Mouse (Mus musculus): Measurements from ENCODE around the gene Gm17334. TPM values are rescaled to one million over a fixed set of nuclear protein-coding genes. Genes with fewer than 3 reads are reported as not detected.

Gene Gm17334
- polyA plus RNA-seq, 1 experiment = 1.2 TPM

- Histone ChIP-seq H3K4me1 (ENCODE audit: control insufficient read depth, insufficient read depth, insufficient read length) (peaks cover 23% of the 10 kb centered on the region; the same call in 1 of the 2 replicates), H3K27me3 (ENCODE audit: control insufficient read depth, insufficient read depth, low read length) (no peaks in the 10 kb centered on the region), H3K4me3 (ENCODE audit: extremely low read depth, insufficient read depth, insufficient read length) (no peak overlapping the region), H3K36me3 (ENCODE audit: control insufficient read depth, insufficient read depth, low read length) (peaks cover 17% of the 10 kb centered on the region), H3K27ac (ENCODE audit: insufficient read depth, low read length) (no peak overlapping the region)
- TF ChIP-seq CTCF (IDR thresholded peaks at IDR 0.05; ENCODE audit: extremely low read depth, insufficient read depth, insufficient read length, insufficient replicate concordance) (no peak), POLR2A (IDR thresholded peaks at IDR 0.05; ENCODE audit: low read depth, low read length) (no peak)
- DNase-seq (ENCODE audit: low read depth in 1 of 2, low spot score in 2 of 2) = no peak
- WGBS = 92% methylated on average over 7 of the region's 7 CpGs
These were observed 9.0 kb upstream of the Gm17334 start for GRCm38 (mm10) chr11:53781964-53782363.

- 90% methylated on average over 4 of the region's 4 CpGs for WGBS
- Histone ChIP-seq H3K27me3 (ENCODE audit: control insufficient read depth, insufficient read depth, low read length) (no peaks in the 10 kb centered on the region), H3K4me1 (ENCODE audit: control insufficient read depth, insufficient read depth, insufficient read length) (peaks cover 17% of the 10 kb centered on the region; the same call in 1 of the 2 replicates), H3K27ac (ENCODE audit: insufficient read depth, low read length) (no peak overlapping the region; the same call in 1 of the 2 replicates), H3K36me3 (ENCODE audit: control insufficient read depth, insufficient read depth, low read length) (peaks cover 23% of the 10 kb centered on the region), H3K4me3 (ENCODE audit: extremely low read depth, insufficient read depth, insufficient read length) (no peak overlapping the region)
- TF ChIP-seq POLR2A (IDR thresholded peaks at IDR 0.05; ENCODE audit: low read depth, low read length) = no peak
- TF ChIP-seq CTCF (IDR thresholded peaks at IDR 0.05; ENCODE audit: extremely low read depth, insufficient read depth, insufficient read length, insufficient replicate concordance) = no peak
- DNase-seq (ENCODE audit: low read depth in 1 of 2, low spot score in 2 of 2) = no peak
These were observed 8.3 kb upstream of the Gm17334 start for GRCm38 (mm10) chr11:53781201-53781775.

GRCm38 (mm10) chr11:53780262-53780661, 7.3 kb upstream of the Gm17334 start:
- WGBS = 90% methylated on average over 3 of the region's 3 CpGs
- no peak overlapping the region for H3K4me3 ChIP-seq (ENCODE audit: extremely low read depth, insufficient read depth, insufficient read length)
- H3K36me3 ChIP-seq (ENCODE audit: control insufficient read depth, insufficient read depth, low read length) = peaks cover 33% of the 10 kb centered on the region
- TF ChIP-seq POLR2A (IDR thresholded peaks at IDR 0.05; ENCODE audit: low read depth, low read length) (no peak), CTCF (IDR thresholded peaks at IDR 0.05; ENCODE audit: extremely low read depth, insufficient read depth, insufficient read length, insufficient replicate concordance) (no peak)
- H3K27me3 ChIP-seq (ENCODE audit: control insufficient read depth, insufficient read depth, low read length) = no peaks in the 10 kb centered on the region
- H3K27ac ChIP-seq (ENCODE audit: insufficient read depth, low read length) = 0 out of 2 replicates have a peak overlapping the region, but pooled peaks have one; percentile 30
- H3K4me1 ChIP-seq (ENCODE audit: control insufficient read depth, insufficient read depth, insufficient read length) = peaks cover 8% of the 10 kb centered on the region; the same call in 1 of the 2 replicates
- no peak for DNase-seq (ENCODE audit: low read depth in 1 of 2, low spot score in 2 of 2)

GRCm38 (mm10) chr11:53779808-53780207, 6.8 kb upstream of the Gm17334 start:
- peaks cover 9% of the 10 kb centered on the region; the same call in 1 of the 2 replicates for H3K4me1 ChIP-seq (ENCODE audit: control insufficient read depth, insufficient read depth, insufficient read length)
- H3K27me3 ChIP-seq (ENCODE audit: control insufficient read depth, insufficient read depth, low read length) = no peaks in the 10 kb centered on the region
- no peak overlapping the region for H3K27ac ChIP-seq (ENCODE audit: insufficient read depth, low read length)
- H3K36me3 ChIP-seq (ENCODE audit: control insufficient read depth, insufficient read depth, low read length) = peaks cover 37% of the 10 kb centered on the region
- no peak for TF ChIP-seq CTCF (IDR thresholded peaks at IDR 0.05; ENCODE audit: extremely low read depth, insufficient read depth, insufficient read length, insufficient replicate concordance)
- TF ChIP-seq POLR2A (IDR thresholded peaks at IDR 0.05; ENCODE audit: low read depth, low read length) = no peak
- no peak for DNase-seq (ENCODE audit: low read depth in 1 of 2, low spot score in 2 of 2)
- 57% methylated on average over 2 of the region's 2 CpGs for WGBS
- no peak overlapping the region for H3K4me3 ChIP-seq (ENCODE audit: extremely low read depth, insufficient read depth, insufficient read length)

- Histone ChIP-seq H3K4me3 (ENCODE audit: extremely low read depth, insufficient read depth, insufficient read length) (no peak overlapping the region), H3K36me3 (ENCODE audit: control insufficient read depth, insufficient read depth, low read length) (peaks cover 51% of the 10 kb centered on the region), H3K27me3 (ENCODE audit: control insufficient read depth, insufficient read depth, low read length) (no peaks in the 10 kb centered on the region), H3K27ac (ENCODE audit: insufficient read depth, low read length) (no peak overlapping the region), H3K4me1 (ENCODE audit: control insufficient read depth, insufficient read depth, insufficient read length) (peaks cover 9% of the 10 kb centered on the region; the same call in 1 of the 2 replicates)
- 90% methylated on average over 5 of the region's 5 CpGs for WGBS
- TF ChIP-seq POLR2A (IDR thresholded peaks at IDR 0.05; ENCODE audit: low read depth, low read length) (no peak), CTCF (IDR thresholded peaks at IDR 0.05; ENCODE audit: extremely low read depth, insufficient read depth, insufficient read length, insufficient replicate concordance) (no peak)
- no peak for DNase-seq (ENCODE audit: low read depth in 1 of 2, low spot score in 2 of 2)
These were observed 5.5 kb upstream of the Gm17334 start for GRCm38 (mm10) chr11:53778455-53778854.

GRCm38 (mm10) chr11:53777736-53778135, 4.7 kb upstream of the Gm17334 start:
- H3K27ac ChIP-seq (ENCODE audit: insufficient read depth, low read length) = no peak overlapping the region
- 82% methylated on average over 5 of the region's 5 CpGs for WGBS
- peaks cover 57% of the 10 kb centered on the region for H3K36me3 ChIP-seq (ENCODE audit: control insufficient read depth, insufficient read depth, low read length)
- H3K27me3 ChIP-seq (ENCODE audit: control insufficient read depth, insufficient read depth, low read length) = no peaks in the 10 kb centered on the region
- no peak for DNase-seq (ENCODE audit: low read depth in 1 of 2, low spot score in 2 of 2)
- H3K4me3 ChIP-seq (ENCODE audit: extremely low read depth, insufficient read depth, insufficient read length) = no peak overlapping the region
- TF ChIP-seq CTCF (IDR thresholded peaks at IDR 0.05; ENCODE audit: extremely low read depth, insufficient read depth, insufficient read length, insufficient replicate concordance) (no peak), POLR2A (IDR thresholded peaks at IDR 0.05; ENCODE audit: low read depth, low read length) (no peak)
- peaks cover 9% of the 10 kb centered on the region; the same call in 1 of the 2 replicates for H3K4me1 ChIP-seq (ENCODE audit: control insufficient read depth, insufficient read depth, insufficient read length)

DNA sequence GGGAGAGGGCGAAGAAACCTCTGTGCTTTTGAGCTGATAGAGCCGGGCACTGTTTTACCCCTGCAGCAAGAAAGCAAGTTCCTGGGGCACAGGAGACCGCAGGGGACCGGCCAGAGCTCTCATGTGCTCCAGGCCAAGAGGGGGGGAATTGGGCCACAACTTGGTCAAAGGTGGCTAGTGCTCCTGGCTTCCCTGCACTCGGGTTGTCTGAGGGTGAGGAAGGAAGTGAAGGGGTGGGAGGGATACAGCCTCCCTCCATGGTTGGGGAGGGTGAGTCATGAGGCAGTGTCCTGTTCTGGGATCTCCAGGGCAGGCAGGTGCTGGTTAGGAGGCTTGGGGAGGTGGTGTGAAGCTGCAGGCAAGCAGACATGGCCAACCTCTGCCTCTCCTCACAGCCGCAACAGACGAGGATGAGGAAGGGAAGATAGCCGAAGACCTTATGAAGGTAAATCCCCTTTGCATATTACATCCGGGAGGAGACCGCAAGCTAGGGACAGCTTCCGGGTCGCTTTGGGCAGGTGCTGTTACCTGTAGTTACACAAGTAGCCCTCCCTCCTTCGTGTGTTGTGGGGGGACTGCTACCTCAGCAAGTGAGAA, 1.8 kb upstream of the Gm17334 start:
- Histone ChIP-seq H3K27ac (ENCODE audit: insufficient read depth, low read length) (peak overlapping the region; percentile 27; the same call in 1 of the 2 replicates), H3K36me3 (ENCODE audit: control insufficient read depth, insufficient read depth, low read length) (peaks cover 65% of the 10 kb centered on the region)

More for the DNA sequence above, 1.8 kb upstream of the Gm17334 start:
- 80% methylated on average over 13 of the region's 13 CpGs for WGBS
- Histone ChIP-seq H3K4me1 (ENCODE audit: control insufficient read depth, insufficient read depth, insufficient read length) (peaks cover 19% of the 10 kb centered on the region; the same call in 1 of the 2 replicates), H3K27me3 (ENCODE audit: control insufficient read depth, insufficient read depth, low read length) (no peaks in the 10 kb centered on the region), H3K4me3 (ENCODE audit: extremely low read depth, insufficient read depth, insufficient read length) (no peak overlapping the region)
- no peak for DNase-seq (ENCODE audit: low read depth in 1 of 2, low spot score in 2 of 2)
- TF ChIP-seq CTCF (IDR thresholded peaks at IDR 0.05; ENCODE audit: extremely low read depth, insufficient read depth, insufficient read length, insufficient replicate concordance) = no peak
- no peak for TF ChIP-seq POLR2A (IDR thresholded peaks at IDR 0.05; ENCODE audit: low read depth, low read length)
